Mouse (Mus musculus) embryonic facial prominence, embryonic 15.5 days (tissue): ENCODE measurements around the gene Vsx2. TPM values are rescaled to one million over a fixed set of nuclear protein-coding genes. Genes with fewer than 3 reads are reported as not detected.
"Not testable (repeated sequence)": the region's sequence is repeated elsewhere in the genome, so short reads cannot be mapped to it uniquely, and the experiment has no call there.

Experiments
- ATAC-seq: fragments of 200-750 bp; cut with Nextera tagmentation; 2 replicates; pipeline ENCODE4 v1.8.0; 2017; ENCODE audit warnings: low read depth, moderate TSS enrichment; ENCODE audit not compliant: insufficient number of reproducible peaks, low FRiP score, low TSS enrichment
- H3K27ac ChIP-seq: fragments of 300-500 bp; sonication (generic); replicated peaks from 2 replicates; pipeline ENCODE4 v1.5.1; 2015; ENCODE audit warnings: mild to moderate bottlenecking, inconsistent platforms
- H3K27me3 ChIP-seq: fragments of 300-500 bp; sonication (generic); 2 replicates; pipeline ENCODE4 v1.6.1; 2015; ENCODE audit warnings: inconsistent platforms
- H3K36me3 ChIP-seq: fragments of 300-500 bp; sonication (generic); 2 replicates; pipeline ENCODE4 v1.6.1; 2015; ENCODE audit warnings: mild to moderate bottlenecking, inconsistent platforms
- H3K4me1 ChIP-seq: fragments of 300-500 bp; sonication (generic); 2 replicates; pipeline ENCODE4 v1.6.1; 2015; ENCODE audit warnings: inconsistent platforms
- H3K4me2 ChIP-seq: fragments of 300-500 bp; sonication (generic); replicated peaks from 2 replicates; pipeline ENCODE4 v1.6.1; 2015; ENCODE audit warnings: mild to moderate bottlenecking, inconsistent platforms
- H3K4me3 ChIP-seq: fragments of 300-500 bp; sonication (generic); replicated peaks from 2 replicates; pipeline ENCODE4 v1.5.1; 2015; ENCODE audit warnings: mild to moderate bottlenecking, inconsistent platforms
- H3K9ac ChIP-seq: fragments of 300-500 bp; sonication (generic); 2 replicates; pipeline ENCODE4 v1.6.1; 2015; ENCODE audit warnings: inconsistent platforms
- H3K9me3 ChIP-seq: fragments of 300-500 bp; sonication (generic); replicated peaks from 2 replicates; pipeline ENCODE4 v1.6.1; 2016; ENCODE audit warnings: inconsistent platforms
- WGBS: fragments of 180-500 bp; shearing (Covaris S2); methylation state at CpG from one replicate; pipeline ENCODE4 v1.1.7; 2015; 5-methylcytosine and 5-hydroxymethylcytosine counted together
- polyA plus RNA-seq: library from polyadenylated mRNA; unstranded; fragments of >200 nt; fragmentation: Nextera tagmentation; extraction: Ambion mirVana; gene quantifications from 2 replicates; pipeline ENCODE4 v1.2.1, GENCODE M21; 2015

The Vsx2 gene
- 0.07 and 0.28 TPM in 2 replicates for polyA plus RNA-seq

GRCm38 (mm10) chr12:84569336-84569970 is at the start of gene Vsx2:
Gene Vsx2, plus strand, starts transcription at chr12:84569762.
- H3K27me3 ChIP-seq: peaks cover 76% of the 10 kb centered on the region
- WGBS: 3% methylated on average over 25 of the region's 25 CpGs
- no peak for ATAC-seq
- 0 out of 2 replicates have a peak within 1 kb of the TSS, but pooled peaks have one; percentile 4 for H3K4me2 ChIP-seq
- no peak within 1 kb of the TSS for H3K9ac ChIP-seq
- peak within 1 kb of the TSS; percentile 13; the same call in 1 of the 2 replicates for H3K4me3 ChIP-seq
- H3K9me3 ChIP-seq: no peaks in the 10 kb centered on the region
- H3K4me1 ChIP-seq: peaks cover 30% of the 10 kb centered on the region
- no peaks in the 10 kb centered on the region for H3K36me3 ChIP-seq
- no peak within 1 kb of the TSS for H3K27ac ChIP-seq

- H3K36me3 ChIP-seq: no peaks in the 10 kb centered on the region
- peak overlapping the region; percentile 36; the same call in 1 of the 2 replicates for H3K27ac ChIP-seq
- 0 out of 2 replicates have a peak, but pooled peaks cover 8% of the 10 kb centered on the region for H3K4me1 ChIP-seq
- H3K9me3 ChIP-seq: no peaks in the 10 kb centered on the region
- no peak overlapping the region for H3K9ac ChIP-seq
- no peaks in the 10 kb centered on the region for H3K27me3 ChIP-seq
- no peak overlapping the region for H3K4me3 ChIP-seq
- no peak for ATAC-seq
- H3K4me2 ChIP-seq: no peak overlapping the region
- 36% methylated on average over 3 of the region's 3 CpGs for WGBS
Observed at GRCm38 (mm10) chr12:84523728-84524127, 45.8 kb upstream of the Vsx2 start.

GRCm38 (mm10) chr12:84524147-84525050 is 45.2 kb upstream of the Vsx2 start:
- ATAC-seq: no peak
- WGBS: 41% methylated on average over 11 of the region's 11 CpGs

DNA sequence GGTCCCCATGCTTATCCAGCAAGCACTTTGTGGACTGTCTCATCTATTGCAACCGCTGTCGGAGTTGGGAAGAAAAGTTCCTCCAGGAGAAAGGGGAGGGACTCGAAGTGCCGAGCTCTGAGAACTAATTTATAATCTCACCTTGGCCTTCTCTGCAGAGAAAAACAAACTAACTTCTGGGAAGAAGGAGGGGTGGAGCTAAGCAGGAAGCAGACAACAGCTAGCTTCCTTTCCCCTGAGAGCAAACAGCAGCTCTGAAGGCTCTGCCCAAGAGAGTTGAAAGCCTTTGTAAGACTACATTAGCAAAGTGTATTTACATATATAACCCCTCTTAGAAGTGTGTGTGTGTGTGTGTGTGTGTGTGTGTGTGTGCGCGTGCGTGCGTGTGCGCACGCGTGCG is 44.1 kb upstream of the Vsx2 start:
- Histone ChIP-seq H3K27ac (no peak overlapping the region), H3K27me3 (no peaks in the 10 kb centered on the region), H3K4me2 (no peak overlapping the region), H3K4me3 (no peak overlapping the region), H3K4me1 (0 out of 2 replicates have a peak, but pooled peaks cover 8% of the 10 kb centered on the region), H3K9me3 (no peaks in the 10 kb centered on the region), H3K9ac (no peak overlapping the region), H3K36me3 (0 out of 2 replicates have a peak, but pooled peaks cover 3% of the 10 kb centered on the region)
- ATAC-seq: no peak
- WGBS: 73% methylated on average over 12 of the region's 12 CpGs

More at GRCm38 (mm10) chr12:84524147-84525050, 45.2 kb upstream of the Vsx2 start:
- no peak overlapping the region for H3K9ac ChIP-seq
- H3K4me2 ChIP-seq: no peak overlapping the region
- H3K4me3 ChIP-seq: no peak overlapping the region
- no peak overlapping the region for H3K27ac ChIP-seq
- 0 out of 2 replicates have a peak, but pooled peaks cover 8% of the 10 kb centered on the region for H3K4me1 ChIP-seq
- H3K9me3 ChIP-seq: no peaks in the 10 kb centered on the region
- no peaks in the 10 kb centered on the region for H3K27me3 ChIP-seq
- no peaks in the 10 kb centered on the region for H3K36me3 ChIP-seq

- peaks cover 3% of the 10 kb centered on the region; the same call in 1 of the 2 replicates for H3K4me1 ChIP-seq
Observed at GRCm38 (mm10) chr12:84530426-84530825, 39.1 kb upstream of the Vsx2 start.

DNA sequence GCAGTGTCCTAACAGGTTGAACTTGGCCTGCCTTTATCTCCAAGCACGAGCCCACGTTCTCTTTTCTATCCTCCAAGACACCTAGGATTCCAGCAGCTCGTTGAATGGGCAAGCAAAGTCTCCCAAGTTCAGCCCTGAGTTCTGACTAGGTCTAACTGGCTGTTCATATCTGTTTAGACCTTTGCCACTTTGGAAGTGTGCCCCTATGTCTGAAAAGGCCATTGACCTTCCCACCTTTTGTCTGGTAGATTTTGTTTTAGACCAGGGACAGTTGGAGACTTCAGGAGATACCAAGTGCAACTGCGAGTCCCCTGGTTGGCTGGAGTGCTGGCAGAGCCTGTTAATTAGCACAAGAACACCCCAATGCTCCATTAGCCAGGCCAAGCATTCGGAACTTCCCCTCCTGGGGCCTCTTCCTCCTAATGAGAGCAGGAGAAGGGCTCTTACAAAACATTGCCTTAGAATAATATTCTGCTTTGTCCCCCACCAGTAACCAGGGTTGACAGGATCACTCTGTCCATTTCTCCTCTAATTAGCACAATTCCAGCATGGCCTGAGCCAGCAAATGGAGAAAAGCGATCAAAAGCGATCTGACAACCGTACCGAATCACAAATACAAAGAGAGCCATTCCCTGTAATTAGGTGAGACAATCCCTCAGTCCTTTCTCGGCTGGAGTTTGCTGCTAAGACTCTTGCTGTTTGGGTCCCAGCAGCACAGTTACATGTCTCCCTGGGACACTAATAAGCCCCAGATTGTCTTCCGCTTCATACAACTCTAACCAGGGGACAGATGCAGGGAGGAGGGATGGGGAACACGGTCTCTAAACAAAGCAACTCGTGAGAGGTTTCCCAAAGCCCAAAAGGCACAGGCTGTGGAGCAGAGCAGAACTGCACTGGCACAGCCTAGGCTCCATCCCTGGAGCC is 37.4 kb upstream of the Vsx2 start:
- no peak overlapping the region for H3K4me3 ChIP-seq
- H3K27me3 ChIP-seq: no peaks in the 10 kb centered on the region
- ATAC-seq: peak; percentile 54
- 43% methylated on average over 13 of the region's 13 CpGs for WGBS
- no peak overlapping the region for H3K9ac ChIP-seq
- no peak overlapping the region for H3K27ac ChIP-seq
- peaks cover 3% of the 10 kb centered on the region; the same call in 1 of the 2 replicates for H3K4me1 ChIP-seq
- 0 out of 2 replicates have a peak, but pooled peaks cover 4% of the 10 kb centered on the region for H3K36me3 ChIP-seq
- no peaks in the 10 kb centered on the region for H3K9me3 ChIP-seq
- H3K4me2 ChIP-seq: no peak overlapping the region

More at GRCm38 (mm10) chr12:84530426-84530825, 39.1 kb upstream of the Vsx2 start:
- H3K4me2 ChIP-seq: no peak overlapping the region
- no peak for ATAC-seq
- no peak overlapping the region for H3K4me3 ChIP-seq
- H3K27ac ChIP-seq: no peak overlapping the region
- H3K27me3 ChIP-seq: no peaks in the 10 kb centered on the region
- no peak overlapping the region for H3K9ac ChIP-seq
- H3K9me3 ChIP-seq: no peaks in the 10 kb centered on the region
- H3K36me3 ChIP-seq: 0 out of 2 replicates have a peak, but pooled peaks cover 4% of the 10 kb centered on the region
- 82% methylated on average over 5 of the region's 5 CpGs for WGBS

- no peaks in the 10 kb centered on the region for H3K27me3 ChIP-seq
- H3K9ac ChIP-seq: no peak overlapping the region
- WGBS: 53% methylated on average over 8 of the region's 8 CpGs
- H3K36me3 ChIP-seq: 0 out of 2 replicates have a peak, but pooled peaks cover 4% of the 10 kb centered on the region
- no peaks in the 10 kb centered on the region for H3K9me3 ChIP-seq
- no peak for ATAC-seq
- no peak overlapping the region for H3K4me2 ChIP-seq
- peaks cover 3% of the 10 kb centered on the region; the same call in 1 of the 2 replicates for H3K4me1 ChIP-seq
- no peak overlapping the region for H3K4me3 ChIP-seq
- no peak overlapping the region for H3K27ac ChIP-seq
Observed at GRCm38 (mm10) chr12:84532830-84533199, 36.7 kb upstream of the Vsx2 start.

GRCm38 (mm10) chr12:84533706-84534486 is 35.7 kb upstream of the Vsx2 start:
- Histone ChIP-seq H3K9ac (no peak overlapping the region), H3K4me2 (no peak overlapping the region), H3K9me3 (no peaks in the 10 kb centered on the region), H3K4me1 (peaks cover 3% of the 10 kb centered on the region; the same call in 1 of the 2 replicates), H3K4me3 (no peak overlapping the region), H3K36me3 (0 out of 2 replicates have a peak, but pooled peaks cover 4% of the 10 kb centered on the region), H3K27ac (no peak overlapping the region), H3K27me3 (no peaks in the 10 kb centered on the region)
- 68% methylated on average over 7 of the region's 7 CpGs for WGBS
- no peak for ATAC-seq

DNA sequence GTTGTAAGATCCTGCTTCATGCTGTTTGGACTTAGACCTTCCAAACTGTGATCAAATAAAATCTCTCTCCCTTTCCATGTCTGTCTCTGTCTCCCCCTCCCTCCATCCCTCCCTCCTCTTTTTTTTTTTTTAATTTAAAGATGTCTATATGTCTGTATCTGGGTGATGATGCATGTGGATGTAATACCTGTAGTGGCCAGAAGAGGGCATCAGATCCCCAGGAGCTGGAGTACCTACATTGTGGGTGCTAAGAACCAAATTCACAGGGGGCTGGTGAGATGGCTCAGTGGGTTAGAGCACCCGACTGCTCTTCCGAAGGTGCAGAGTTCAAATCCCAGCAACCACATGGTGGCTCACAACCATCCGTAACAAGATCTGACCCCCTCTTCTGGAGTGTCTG is 30.0 kb upstream of the Vsx2 start:
- not testable (repeated sequence) for ATAC-seq, H3K4me1 ChIP-seq, H3K9ac ChIP-seq, H3K9me3 ChIP-seq, H3K27ac ChIP-seq, H3K36me3 ChIP-seq, H3K27me3 ChIP-seq, H3K4me3 ChIP-seq, H3K4me2 ChIP-seq
- 89% methylated on average over 3 of the region's 3 CpGs for WGBS

- Histone ChIP-seq H3K27ac (no peak overlapping the region), H3K4me2 (no peak overlapping the region), H3K27me3 (no peaks in the 10 kb centered on the region), H3K9ac (no peak overlapping the region), H3K4me1 (no peaks in the 10 kb centered on the region), H3K36me3 (no peaks in the 10 kb centered on the region), H3K4me3 (no peak overlapping the region), H3K9me3 (no peaks in the 10 kb centered on the region)
- WGBS: 70% methylated on average over 11 of the region's 11 CpGs
- no peak for ATAC-seq
Observed at GRCm38 (mm10) chr12:84541391-84541958, 28.1 kb upstream of the Vsx2 start.
